Mouse (Mus musculus) embryonic facial prominence, embryonic 12.5 days (tissue): ENCODE data around the gene Rnf38. TPM values are rescaled to one million over a fixed set of nuclear protein-coding genes. Genes with fewer than 3 reads are reported as not detected.
A peak's percentile ranks its signal among the peaks of the same experiment; 100 is the strongest.

Source experiments
- ATAC-seq: fragments of 200-750 bp; cut with Nextera tagmentation; 2 replicates; pipeline ENCODE4 v1.8.0; 2017; ENCODE audit not compliant: insufficient number of reproducible peaks, insufficient read depth, low FRiP score, low TSS enrichment
- H3K27ac ChIP-seq: fragments of 300-500 bp; sonication (generic); 2 replicates; pipeline ENCODE4 v1.5.1; 2016; ENCODE audit warnings: mild to moderate bottlenecking
- H3K27me3 ChIP-seq: fragments of 300-500 bp; sonication (generic); 2 replicates; pipeline ENCODE4 v1.6.1; 2016; ENCODE audit warnings: mild to moderate bottlenecking, moderate library complexity
- H3K36me3 ChIP-seq: fragments of 300-500 bp; sonication (generic); 2 replicates; pipeline ENCODE4 v1.6.1; 2016; ENCODE audit warnings: mild to moderate bottlenecking
- H3K4me1 ChIP-seq: fragments of 300-500 bp; sonication (generic); 2 replicates; pipeline ENCODE4 v1.6.1; 2016
- H3K4me2 ChIP-seq: fragments of 300-500 bp; sonication (generic); replicated peaks from 2 replicates; pipeline ENCODE4 v1.6.1; 2016; ENCODE audit warnings: mild to moderate bottlenecking, moderate library complexity
- H3K4me3 ChIP-seq: fragments of 300-500 bp; sonication (generic); 2 replicates; pipeline ENCODE4 v1.5.1; 2016; ENCODE audit warnings: mild to moderate bottlenecking
- H3K9ac ChIP-seq: fragments of 300-500 bp; sonication (generic); 2 replicates; pipeline ENCODE4 v1.6.1; 2016; ENCODE audit warnings: mild to moderate bottlenecking, moderate library complexity
- H3K9me3 ChIP-seq: fragments of 300-500 bp; sonication (generic); 2 replicates; pipeline ENCODE4 v1.6.1; 2016; ENCODE audit warnings: mild to moderate bottlenecking, moderate library complexity
- whole genome bisulfite sequencing: fragments of 180-500 bp; shearing (Covaris S2); methylation state at CpG from one replicate; pipeline ENCODE4 v1.1.7; 2016; 5-methylcytosine and 5-hydroxymethylcytosine counted together
- polyA plus RNA-seq: library from polyadenylated mRNA; unstranded; fragments of >200 nt; fragmentation: Nextera tagmentation; extraction: Ambion mirVana; gene quantifications from 2 replicates; pipeline ENCODE4 v1.2.1, GENCODE M21; 2016

Rnf38 gene
- polyA plus RNA-seq, 1 experiment from 2014 or later, result 33.3 TPM

- Histone ChIP-seq H3K27ac (no peak overlapping the region), H3K4me2 (peak overlapping the region; percentile 28; the same call in 1 of the 2 replicates), H3K4me3 (no peak overlapping the region), H3K9me3 (no peaks in the 10 kb centered on the region), H3K4me1 (peaks cover 17% of the 10 kb centered on the region), H3K27me3 (0 out of 2 replicates have a peak, but pooled peaks cover 3% of the 10 kb centered on the region), H3K9ac (no peak overlapping the region), H3K36me3 (no peaks in the 10 kb centered on the region)
- 2% methylated on average over 10 of the region's 10 CpGs for WGBS
- no peak for ATAC-seq
Observed at GRCm38 (mm10) chr4:44249705-44250104, 16.1 kb upstream of the Rnf38 start.

GRCm38 (mm10) chr4:44247051-44247939 lies 13.7 kb upstream of the Rnf38 start:
- WGBS, result 11% methylated on average over 18 of the region's 18 CpGs
- Histone ChIP-seq H3K27me3 (0 out of 2 replicates have a peak, but pooled peaks cover 3% of the 10 kb centered on the region), H3K4me2 (peak overlapping the region; percentile 27; the same call in 1 of the 2 replicates), H3K36me3 (no peaks in the 10 kb centered on the region), H3K4me1 (peaks cover 10% of the 10 kb centered on the region), H3K9me3 (no peaks in the 10 kb centered on the region), H3K27ac (no peak overlapping the region), H3K9ac (no peak overlapping the region), H3K4me3 (no peak overlapping the region)
- ATAC-seq, result peak; percentile 67; the same call in 1 of the 2 replicates

GRCm38 (mm10) chr4:44246285-44246684 lies 12.7 kb upstream of the Rnf38 start:
- Histone ChIP-seq H3K36me3 (no peaks in the 10 kb centered on the region), H3K4me1 (peaks cover 10% of the 10 kb centered on the region), H3K27ac (no peak overlapping the region), H3K4me2 (no peak overlapping the region), H3K27me3 (0 out of 2 replicates have a peak, but pooled peaks cover 3% of the 10 kb centered on the region), H3K4me3 (no peak overlapping the region), H3K9me3 (no peaks in the 10 kb centered on the region), H3K9ac (no peak overlapping the region)
- no peak for ATAC-seq
- whole genome bisulfite sequencing, result 81% methylated on average over 4 of the region's 4 CpGs

GRCm38 (mm10) chr4:44241638-44242037 lies 8.0 kb upstream of the Rnf38 start:
- Histone ChIP-seq H3K4me3 (no peak overlapping the region), H3K4me2 (no peak overlapping the region), H3K27me3 (no peaks in the 10 kb centered on the region), H3K27ac (no peak overlapping the region), H3K9me3 (no peaks in the 10 kb centered on the region), H3K9ac (no peak overlapping the region), H3K36me3 (no peaks in the 10 kb centered on the region), H3K4me1 (no peaks in the 10 kb centered on the region)
- ATAC-seq, result no peak
- WGBS, result 75% methylated on average over 4 of the region's 4 CpGs

GRCm38 (mm10) chr4:44235946-44236345 lies 2.4 kb upstream of the Rnf38 start:
- ATAC-seq, result no peak
- H3K4me2 ChIP-seq, result no peak overlapping the region
- WGBS, result 62% methylated on average over 2 of the region's 2 CpGs

GRCm38 (mm10) chr4:44234004-44234866 lies 646 bp upstream of the Rnf38 start:
- Histone ChIP-seq H3K9ac (peak overlapping the region; percentile 97), H3K4me3 (peak overlapping the region; percentile 88), H3K27me3 (no peaks in the 10 kb centered on the region), H3K36me3 (no peaks in the 10 kb centered on the region), H3K4me2 (peak overlapping the region; percentile 85), H3K9me3 (no peaks in the 10 kb centered on the region), H3K4me1 (peaks cover 24% of the 10 kb centered on the region), H3K27ac (peak overlapping the region; percentile 95)
- under 1% methylated on average over 46 of the region's 62 CpGs for WGBS
- ATAC-seq, result peak; percentile 95

More at GRCm38 (mm10) chr4:44235946-44236345, 2.4 kb upstream of the Rnf38 start:
- Histone ChIP-seq H3K9ac (no peak overlapping the region), H3K9me3 (no peaks in the 10 kb centered on the region), H3K4me1 (peaks cover 24% of the 10 kb centered on the region), H3K27me3 (no peaks in the 10 kb centered on the region), H3K36me3 (no peaks in the 10 kb centered on the region), H3K27ac (no peak overlapping the region), H3K4me3 (no peak overlapping the region)

GRCm38 (mm10) chr4:44232771-44233712 lies 547 bp downstream of the Rnf38 start:
- peak; percentile 19; the same call in 1 of the 2 replicates for ATAC-seq
- H3K4me1 ChIP-seq, result peaks cover 31% of the 10 kb centered on the region
- no peaks in the 10 kb centered on the region for H3K9me3 ChIP-seq
- peak overlapping the region; percentile 88 for H3K4me3 ChIP-seq
- H3K4me2 ChIP-seq, result peak overlapping the region; percentile 85
- peak overlapping the region; percentile 95 for H3K27ac ChIP-seq
- H3K36me3 ChIP-seq, result no peaks in the 10 kb centered on the region
- no peaks in the 10 kb centered on the region for H3K27me3 ChIP-seq
- peak overlapping the region; percentile 97 for H3K9ac ChIP-seq
- WGBS, result under 1% methylated on average over 51 of the region's 68 CpGs

- Histone ChIP-seq H3K4me3 (no peak overlapping the region), H3K36me3 (no peaks in the 10 kb centered on the region), H3K4me2 (no peak overlapping the region), H3K27me3 (no peaks in the 10 kb centered on the region), H3K9ac (no peak overlapping the region), H3K4me1 (peaks cover 31% of the 10 kb centered on the region), H3K27ac (no peak overlapping the region), H3K9me3 (no peaks in the 10 kb centered on the region)
- ATAC-seq, result no peak
- 88% methylated on average over 10 of the region's 10 CpGs for WGBS
Observed at GRCm38 (mm10) chr4:44225128-44225527, 8.5 kb downstream of the Rnf38 start.

GRCm38 (mm10) chr4:44224141-44224540 lies 9.4 kb downstream of the Rnf38 start:
- Histone ChIP-seq H3K27me3 (no peaks in the 10 kb centered on the region), H3K4me1 (peaks cover 31% of the 10 kb centered on the region), H3K4me3 (no peak overlapping the region), H3K9ac (no peak overlapping the region), H3K4me2 (peak overlapping the region; percentile 14; the same call in 1 of the 2 replicates), H3K9me3 (no peaks in the 10 kb centered on the region), H3K36me3 (no peaks in the 10 kb centered on the region), H3K27ac (no peak overlapping the region)
- no peak for ATAC-seq
- 22% methylated on average over 9 of the region's 9 CpGs for WGBS

GRCm38 (mm10) chr4:44223444-44223843 lies 10.1 kb downstream of the Rnf38 start:
- Histone ChIP-seq H3K9me3 (no peaks in the 10 kb centered on the region), H3K4me3 (no peak overlapping the region), H3K27me3 (no peaks in the 10 kb centered on the region), H3K36me3 (no peaks in the 10 kb centered on the region), H3K4me1 (peaks cover 26% of the 10 kb centered on the region), H3K27ac (no peak overlapping the region), H3K9ac (no peak overlapping the region), H3K4me2 (no peak overlapping the region)
- ATAC-seq, result no peak
- 47% methylated on average over 4 of the region's 4 CpGs for WGBS
